Mouse (Mus musculus) layer of hippocampus, postnatal 25 days (tissue): ENCODE measurements around the gene Grip2. TPM values are rescaled to one million over a fixed set of nuclear protein-coding genes. Genes with fewer than 3 reads are reported as not detected.

ENCODE experiments used
- DNase-seq, 2 experiments: peaks; one replicate each; pipeline ENCODE4 v3.0.0; 2022; ENCODE audit warnings: mixed read lengths in 2 of 2, low spot score in 1 of 2; ENCODE audit errors: extremely low spot score in 1 of 2
- total RNA-seq, 2 experiments: library from RNA; stranded (reverse); gene quantifications; 2 replicates each; pipeline ENCODE4 v1.2.3; 2021

Gene Grip2
- total RNA-seq, 2 experiments from 2014 or later, result 8.0 to 8.7 TPM

GRCm38 (mm10) chr6:91796736-91797135, 30.3 kb downstream of the Grip2 start:
- DNase-seq, result no peak

GRCm38 (mm10) chr6:91796064-91796463, 31.0 kb downstream of the Grip2 start:
- no peak for DNase-seq

GRCm38 (mm10) chr6:91795640-91796039, 31.4 kb downstream of the Grip2 start:
- no peak for DNase-seq

- no peak for DNase-seq
Observed at GRCm38 (mm10) chr6:91788311-91788798, 38.7 kb downstream of the Grip2 start.

GRCm38 (mm10) chr6:91785018-91785417, 42.0 kb downstream of the Grip2 start:
- no peak for DNase-seq

GRCm38 (mm10) chr6:91779206-91779605, 47.8 kb downstream of the Grip2 start:
- DNase-seq, result no peak

GRCm38 (mm10) chr6:91776543-91776942, 50.5 kb downstream of the Grip2 start:
- peak; percentile 26 to 65 for DNase-seq

- DNase-seq, result no peak
Observed at GRCm38 (mm10) chr6:91773951-91774350, 53.1 kb downstream of the Grip2 start.

- DNase-seq, result no peak
Observed at GRCm38 (mm10) chr6:91767550-91767949, 59.5 kb downstream of the Grip2 start.

GRCm38 (mm10) chr6:91762051-91762742, 64.9 kb downstream of the Grip2 start:
- no peak for DNase-seq

GRCm38 (mm10) chr6:91754845-91755244, 72.2 kb downstream of the Grip2 start:
- no peak for DNase-seq

- DNase-seq, result no peak
Observed at GRCm38 (mm10) chr6:91754098-91754497, 73.0 kb downstream of the Grip2 start.

- DNase-seq, result no peak
Observed at GRCm38 (mm10) chr6:91752884-91753283, 74.2 kb downstream of the Grip2 start.

- peak in 1 of 2 experiments; percentile 47 for DNase-seq
Observed at GRCm38 (mm10) chr6:91750976-91751375, 76.1 kb downstream of the Grip2 start.

- no peak for DNase-seq
Observed at GRCm38 (mm10) chr6:91746776-91747175, 80.3 kb downstream of the Grip2 start.

GRCm38 (mm10) chr6:91745947-91746582, 81.0 kb downstream of the Grip2 start:
- no peak for DNase-seq

GRCm38 (mm10) chr6:91745246-91745645, 81.8 kb downstream of the Grip2 start:
- no peak for DNase-seq

GRCm38 (mm10) chr6:91743886-91744285, 83.2 kb downstream of the Grip2 start:
- DNase-seq, result no peak

- no peak for DNase-seq
Observed at GRCm38 (mm10) chr6:91742995-91743394, 84.1 kb downstream of the Grip2 start.

GRCm38 (mm10) chr6:91742466-91742865, 84.6 kb downstream of the Grip2 start:
- no peak for DNase-seq

- peak; percentile 59 to 70 for DNase-seq
Observed at GRCm38 (mm10) chr6:91741046-91741445, 86.0 kb downstream of the Grip2 start.

GRCm38 (mm10) chr6:91738058-91738457, 89.0 kb downstream of the Grip2 start:
- no peak for DNase-seq
